Mouse (Mus musculus) liver, adult 2 months (tissue): ENCODE measurements around the gene Fam178b.

Experiments used
- CTCF ChIP-seq: fragments of 200-500 bp; IDR thresholded peaks from 2 replicates; pipeline ENCODE4 v1.5.1; 2011; ENCODE audit warnings: low read depth, low read length, control low read depth
- POLR2A ChIP-seq: fragments of 200-500 bp; IDR thresholded peaks from 2 replicates; pipeline ENCODE4 v1.6.1; 2011; ENCODE audit warnings: low read length, control low read depth; ENCODE audit not compliant: insufficient read depth; ENCODE audit errors: extremely low read depth

DNA sequence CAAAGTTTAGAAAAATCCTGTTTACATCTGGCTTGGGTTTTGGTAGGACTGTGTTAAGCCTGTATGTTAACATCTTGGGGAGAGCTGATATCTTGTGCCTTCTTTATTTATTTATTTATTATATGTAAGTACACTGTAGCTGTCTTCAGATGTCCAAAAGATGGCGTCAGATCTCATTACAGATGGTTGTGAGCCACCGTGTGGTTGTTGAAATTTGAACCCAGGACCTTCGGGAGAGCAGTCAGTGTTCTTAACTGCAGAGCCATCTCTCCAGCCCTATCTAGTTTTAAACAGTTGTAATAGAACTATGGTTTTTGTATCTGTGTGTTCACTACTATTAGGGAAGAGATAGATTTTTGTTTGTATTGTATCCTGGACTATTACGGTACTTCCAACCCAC lies 153.7 kb downstream of the Fam178b start:
- TF ChIP-seq POLR2A, result no peak
- no peak for TF ChIP-seq CTCF
